Mouse (Mus musculus): ENCODE measurements around the gene Lrrc8d. TPM values are rescaled to one million over a fixed set of nuclear protein-coding genes. Genes with fewer than 3 reads are reported as not detected.

The Lrrc8d gene
- polyA plus RNA-seq, 1 experiment from 2014 or later = 19.4 TPM

GRCm38 (mm10) chr5:105690502-105691454 lies 9.0 kb upstream of the Lrrc8d start:
- Histone ChIP-seq H3K27ac (no peak overlapping the region; the same call in 1 of the 2 replicates), H3K36me3 (no peaks in the 10 kb centered on the region), H3K27me3 (no peaks in the 10 kb centered on the region), H3K9ac (no peak overlapping the region), H3K4me3 (no peak overlapping the region), H3K4me2 (no peak overlapping the region), H3K4me1 (0 out of 2 replicates have a peak, but pooled peaks cover 4% of the 10 kb centered on the region), H3K9me3 (no peaks in the 10 kb centered on the region)
- 75% methylated on average over 10 of the region's 10 CpGs for WGBS
- no peak for ATAC-seq (ENCODE audit: insufficient number of reproducible peaks, insufficient read depth, low FRiP score, low TSS enrichment, low read depth)

GRCm38 (mm10) chr5:105691645-105692044 lies 8.1 kb upstream of the Lrrc8d start:
- H3K4me2 ChIP-seq = no peak overlapping the region
- H3K9ac ChIP-seq = no peak overlapping the region
- no peaks in the 10 kb centered on the region for H3K36me3 ChIP-seq
- no peaks in the 10 kb centered on the region for H3K27me3 ChIP-seq
- 85% methylated on average over 7 of the region's 7 CpGs for WGBS
- no peak overlapping the region for H3K4me3 ChIP-seq
- no peaks in the 10 kb centered on the region for H3K9me3 ChIP-seq
- 0 out of 2 replicates have a peak, but pooled peaks cover 4% of the 10 kb centered on the region for H3K4me1 ChIP-seq
- no peak for ATAC-seq (ENCODE audit: insufficient number of reproducible peaks, insufficient read depth, low FRiP score, low TSS enrichment, low read depth)
- no peak overlapping the region for H3K27ac ChIP-seq

DNA sequence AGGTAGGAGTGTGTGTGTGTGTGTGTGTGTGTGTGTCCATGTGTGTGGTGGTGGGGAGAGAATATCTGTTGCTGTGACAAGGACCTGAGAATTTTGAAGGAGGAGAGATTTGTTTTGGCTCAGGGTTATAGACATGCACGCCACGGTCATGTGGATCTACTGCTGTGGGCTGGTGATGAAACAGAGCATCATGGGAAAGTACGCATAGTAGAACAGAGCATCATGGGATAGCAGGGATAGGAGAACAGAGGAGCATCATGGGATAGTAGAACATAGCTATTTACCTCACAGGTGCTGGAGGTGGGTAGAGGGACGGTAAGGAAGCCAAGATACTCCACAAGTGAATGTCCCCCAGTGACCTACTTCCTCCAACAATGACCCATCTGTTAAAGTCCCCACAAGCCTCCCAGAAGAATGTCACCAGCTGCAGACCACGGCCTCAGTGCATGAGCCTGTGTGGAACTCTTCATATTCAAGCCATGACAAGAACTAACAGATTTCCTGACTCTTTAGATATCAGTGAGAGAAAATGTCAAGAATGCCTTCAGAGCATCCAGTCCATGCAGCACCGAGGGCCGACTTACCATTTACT lies 5.3 kb upstream of the Lrrc8d start:
- Histone ChIP-seq H3K27ac (no peak overlapping the region), H3K9me3 (no peaks in the 10 kb centered on the region), H3K4me3 (no peak overlapping the region), H3K9ac (no peak overlapping the region), H3K36me3 (no peaks in the 10 kb centered on the region), H3K4me2 (no peak overlapping the region), H3K27me3 (peaks cover 6% of the 10 kb centered on the region; the same call in 1 of the 2 replicates), H3K4me1 (peaks cover 13% of the 10 kb centered on the region)
- WGBS = 64% methylated on average over 7 of the region's 7 CpGs
- no peak for ATAC-seq (ENCODE audit: insufficient number of reproducible peaks, insufficient read depth, low FRiP score, low TSS enrichment, low read depth)

GRCm38 (mm10) chr5:105696049-105696448 lies 3.7 kb upstream of the Lrrc8d start:
- no peak for ATAC-seq (ENCODE audit: insufficient number of reproducible peaks, insufficient read depth, low FRiP score, low TSS enrichment, low read depth)
- Histone ChIP-seq H3K9ac (no peak overlapping the region), H3K4me3 (no peak overlapping the region), H3K9me3 (no peaks in the 10 kb centered on the region), H3K27me3 (peaks cover 9% of the 10 kb centered on the region; the same call in 1 of the 2 replicates), H3K36me3 (no peaks in the 10 kb centered on the region), H3K4me1 (peaks cover 17% of the 10 kb centered on the region), H3K27ac (no peak overlapping the region), H3K4me2 (no peak overlapping the region)
- 83% methylated on average over 6 of the region's 6 CpGs for WGBS

DNA sequence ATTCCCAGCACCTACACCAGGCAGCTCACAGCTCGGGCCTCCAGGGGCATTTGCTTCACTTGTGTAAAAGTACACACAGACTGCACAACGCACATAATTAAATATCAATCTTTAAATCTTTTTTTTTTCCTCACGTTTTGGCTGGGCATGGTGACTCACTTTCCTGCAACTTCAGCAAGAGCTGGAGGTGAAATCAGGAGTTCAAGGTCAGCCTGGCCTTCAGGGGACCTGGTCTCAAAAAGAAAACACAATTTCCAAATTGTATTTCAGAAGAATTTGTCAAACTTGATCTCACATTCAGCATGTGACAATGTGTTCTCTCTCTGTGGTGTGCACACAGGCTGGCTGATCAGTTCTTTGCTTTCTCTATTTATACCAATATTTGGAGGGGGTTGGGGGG lies 1.9 kb upstream of the Lrrc8d start:
- H3K4me1 ChIP-seq = peaks cover 26% of the 10 kb centered on the region
- H3K4me2 ChIP-seq = no peak overlapping the region
- H3K4me3 ChIP-seq = no peak overlapping the region
- H3K36me3 ChIP-seq = no peaks in the 10 kb centered on the region
- H3K27ac ChIP-seq = no peak overlapping the region
- peaks cover 9% of the 10 kb centered on the region; the same call in 1 of the 2 replicates for H3K27me3 ChIP-seq
- no peak overlapping the region for H3K9ac ChIP-seq
- WGBS = 86% methylated on average over 3 of the region's 3 CpGs
- no peak for ATAC-seq (ENCODE audit: insufficient number of reproducible peaks, insufficient read depth, low FRiP score, low TSS enrichment, low read depth)
- no peaks in the 10 kb centered on the region for H3K9me3 ChIP-seq

- 15% methylated on average over 7 of the region's 7 CpGs for WGBS
- H3K9me3 ChIP-seq = no peaks in the 10 kb centered on the region
- peaks cover 9% of the 10 kb centered on the region; the same call in 1 of the 2 replicates for H3K27me3 ChIP-seq
- peak overlapping the region; percentile 91 for H3K4me2 ChIP-seq
- no peak overlapping the region for H3K9ac ChIP-seq
- 0 out of 2 replicates have a peak overlapping the region, but pooled peaks have one; percentile 88 for H3K4me3 ChIP-seq
- no peak for ATAC-seq (ENCODE audit: insufficient number of reproducible peaks, insufficient read depth, low FRiP score, low TSS enrichment, low read depth)
- peaks cover 34% of the 10 kb centered on the region for H3K4me1 ChIP-seq
- H3K27ac ChIP-seq = no peak overlapping the region
- H3K36me3 ChIP-seq = no peaks in the 10 kb centered on the region
These were observed 1.1 kb upstream of the Lrrc8d start for GRCm38 (mm10) chr5:105698694-105699093.

DNA sequence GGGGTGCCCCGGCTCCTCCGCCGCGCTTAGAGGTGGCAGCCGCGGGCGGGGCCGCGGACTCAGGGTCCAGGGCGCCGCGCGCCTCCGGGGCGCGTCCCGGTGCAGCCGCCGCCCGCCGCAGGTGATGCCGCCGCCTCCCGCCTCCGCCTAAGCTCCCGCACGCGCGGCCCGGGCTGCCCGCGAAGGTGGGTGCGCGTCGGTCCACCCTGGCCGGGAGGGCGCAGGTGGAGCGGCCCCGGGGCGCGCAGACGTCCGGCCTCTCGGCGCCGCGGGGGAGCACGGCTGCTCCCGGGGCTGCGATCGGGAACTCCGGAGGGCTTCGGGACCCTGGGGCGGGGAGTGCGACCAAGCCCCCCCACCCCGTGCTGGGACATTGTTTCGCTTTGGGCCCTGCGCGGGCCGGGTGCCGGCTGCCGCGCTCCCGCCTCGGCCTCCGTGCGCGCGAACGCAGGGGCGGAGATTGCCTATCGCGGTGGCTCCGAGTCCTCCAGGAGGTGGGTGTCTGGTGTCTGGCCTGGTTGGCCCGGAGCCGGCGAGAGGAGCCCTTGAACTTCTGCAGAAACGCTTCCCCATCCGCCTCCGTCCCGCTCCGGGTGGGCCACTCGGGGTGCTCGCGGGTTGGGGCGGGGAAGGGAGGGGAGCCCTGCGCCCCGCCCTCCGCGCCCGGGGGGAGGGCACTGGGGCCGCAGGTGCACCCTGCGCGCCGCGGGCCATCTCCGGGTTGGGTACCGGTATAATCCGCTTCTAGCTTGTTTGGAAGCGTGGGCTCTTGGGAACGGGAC lies 492 bp downstream of the Lrrc8d start:
- peaks cover 49% of the 10 kb centered on the region for H3K4me1 ChIP-seq
- peak; percentile 53 for ATAC-seq (ENCODE audit: insufficient number of reproducible peaks, insufficient read depth, low FRiP score, low TSS enrichment, low read depth)
- peak overlapping the region; percentile 90 for H3K27ac ChIP-seq
- peak overlapping the region; percentile 88 for H3K4me3 ChIP-seq
- H3K9me3 ChIP-seq = no peaks in the 10 kb centered on the region
- WGBS = under 1% methylated on average over 98 of the region's 101 CpGs
- H3K27me3 ChIP-seq = peaks cover 9% of the 10 kb centered on the region; the same call in 1 of the 2 replicates
- H3K4me2 ChIP-seq = peak overlapping the region; percentile 91
- H3K36me3 ChIP-seq = no peaks in the 10 kb centered on the region
- peak overlapping the region; percentile 93 for H3K9ac ChIP-seq

DNA sequence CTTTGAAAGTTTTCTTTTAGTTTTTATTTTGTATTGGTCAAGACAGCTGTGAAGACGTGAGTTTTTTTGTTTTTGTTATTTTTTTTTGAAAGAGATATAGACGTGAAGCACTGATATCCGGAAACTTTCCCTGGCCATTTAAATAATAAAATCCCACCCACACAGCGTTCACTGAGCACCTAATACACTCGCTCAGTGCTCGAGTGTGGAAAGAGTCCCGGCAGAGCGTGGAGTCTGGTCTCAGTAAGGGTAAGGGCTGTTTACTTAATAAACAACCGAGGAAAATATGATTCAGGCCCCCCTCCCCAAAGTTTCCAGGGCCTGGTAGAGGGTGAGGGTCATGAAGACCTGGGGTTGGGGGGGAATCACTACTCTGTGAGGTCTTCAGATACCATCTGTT lies 1.6 kb downstream of the Lrrc8d start:
- H3K36me3 ChIP-seq = no peaks in the 10 kb centered on the region
- peak overlapping the region; percentile 93; the same call in 1 of the 2 replicates for H3K9ac ChIP-seq
- peak overlapping the region; percentile 88 for H3K4me3 ChIP-seq
- ATAC-seq (ENCODE audit: insufficient number of reproducible peaks, insufficient read depth, low FRiP score, low TSS enrichment, low read depth) = no peak
- WGBS = 68% methylated on average over 9 of the region's 9 CpGs
- peaks cover 49% of the 10 kb centered on the region for H3K4me1 ChIP-seq
- H3K27me3 ChIP-seq = peaks cover 9% of the 10 kb centered on the region; the same call in 1 of the 2 replicates
- H3K9me3 ChIP-seq = no peaks in the 10 kb centered on the region
- H3K4me2 ChIP-seq = peak overlapping the region; percentile 91
- H3K27ac ChIP-seq = no peak overlapping the region

GRCm38 (mm10) chr5:105701844-105702243 lies 2.1 kb downstream of the Lrrc8d start:
- Histone ChIP-seq H3K4me1 (peaks cover 49% of the 10 kb centered on the region), H3K4me3 (no peak overlapping the region), H3K4me2 (peak overlapping the region; percentile 91; the same call in 1 of the 2 replicates), H3K27ac (no peak overlapping the region), H3K36me3 (no peaks in the 10 kb centered on the region), H3K9ac (no peak overlapping the region), H3K27me3 (peaks cover 9% of the 10 kb centered on the region; the same call in 1 of the 2 replicates), H3K9me3 (no peaks in the 10 kb centered on the region)
- 79% methylated on average over 8 of the region's 8 CpGs for WGBS
- no peak for ATAC-seq (ENCODE audit: insufficient number of reproducible peaks, insufficient read depth, low FRiP score, low TSS enrichment, low read depth)

DNA sequence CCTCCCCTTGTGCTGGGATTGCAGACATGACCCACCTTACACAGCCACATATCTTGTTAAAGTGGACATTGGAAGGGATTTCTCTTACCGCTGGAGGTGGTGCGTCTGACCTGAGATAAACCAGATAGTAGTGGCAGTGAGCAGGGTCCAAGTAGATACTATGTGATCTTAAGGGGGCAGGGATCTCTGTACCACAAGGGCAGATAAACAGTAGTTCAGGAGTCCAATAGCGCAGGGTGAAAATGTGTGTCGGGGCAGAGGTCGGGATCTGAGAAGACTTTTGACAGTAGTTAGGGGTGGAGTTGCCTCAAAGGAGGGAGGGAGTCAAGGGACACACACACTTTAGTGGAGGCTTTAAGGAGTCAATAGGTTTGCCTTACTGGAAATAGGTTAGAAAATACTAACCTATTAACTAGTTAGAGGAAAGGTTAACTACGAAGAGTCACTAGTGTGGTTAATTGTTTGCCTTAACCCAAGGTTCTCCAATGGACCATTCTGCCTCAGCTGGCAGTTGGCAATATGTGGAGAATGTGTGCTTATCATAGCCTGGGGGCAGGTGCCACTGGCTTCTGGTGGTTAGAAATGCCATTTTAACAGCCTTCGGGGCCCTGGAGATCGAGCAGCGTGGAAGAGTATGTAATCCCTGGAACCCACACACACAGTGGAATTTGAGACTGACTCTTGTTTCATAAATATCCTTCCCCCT lies 3.0 kb downstream of the Lrrc8d start:
- no peaks in the 10 kb centered on the region for H3K9me3 ChIP-seq
- H3K36me3 ChIP-seq = no peaks in the 10 kb centered on the region
- H3K4me2 ChIP-seq = no peak overlapping the region
- H3K27me3 ChIP-seq = peaks cover 9% of the 10 kb centered on the region; the same call in 1 of the 2 replicates
- H3K27ac ChIP-seq = no peak overlapping the region
- no peak for ATAC-seq (ENCODE audit: insufficient number of reproducible peaks, insufficient read depth, low FRiP score, low TSS enrichment, low read depth)
- H3K4me3 ChIP-seq = no peak overlapping the region
- H3K9ac ChIP-seq = no peak overlapping the region
- H3K4me1 ChIP-seq = peaks cover 49% of the 10 kb centered on the region
- 60% methylated on average over 9 of the region's 9 CpGs for WGBS

Measured in embryonic facial prominence, embryonic 13.5 days (tissue).